Mouse (Mus musculus): ENCODE results near the gene Kctd12b. TPM values are rescaled to one million over a fixed set of nuclear protein-coding genes. Genes with fewer than 3 reads are reported as not detected.
"Not testable (repeated sequence)": the region's sequence is repeated elsewhere in the genome, so short reads cannot be mapped to it uniquely, and the experiment has no call there.

Gene Kctd12b
- polyA plus RNA-seq, 1 experiment from 2014 or later: 5.1 TPM

DNA sequence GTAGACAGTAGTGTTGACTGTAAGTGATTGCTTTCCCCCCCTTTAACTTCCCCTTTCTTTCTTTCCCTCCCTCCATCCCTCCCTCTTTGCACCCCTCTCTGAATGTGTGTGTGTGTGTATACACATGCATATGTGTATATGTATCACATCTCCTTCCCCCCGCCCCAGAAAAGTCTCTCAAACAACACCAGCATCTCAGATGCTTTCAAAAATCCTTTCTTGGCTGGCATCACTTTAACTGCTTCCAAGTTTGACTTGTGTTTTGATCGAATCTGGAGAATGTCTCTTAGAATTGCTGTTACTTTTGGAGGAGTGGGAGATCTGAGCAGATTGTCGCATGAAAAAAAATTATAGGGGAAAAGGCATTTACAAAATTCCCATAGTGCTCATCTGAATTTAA, 4.3 kb upstream of the Kctd12b start:
- DNase-seq (no peak), ATAC-seq (ENCODE audit: low FRiP score, low TSS enrichment) (no peak)
- H3K36me3 ChIP-seq (ENCODE audit: control insufficient read depth, insufficient read depth, low read length): no peaks in the 10 kb centered on the region
- no peaks in the 10 kb centered on the region for H3K27me3 ChIP-seq (ENCODE audit: control insufficient read depth, insufficient read depth, low read length)
- WGBS: 79% methylated on average over 3 of the region's 3 CpGs
- H3K4me2 ChIP-seq (ENCODE audit: low read length): no peak overlapping the region
- H3K9ac ChIP-seq (replicated peaks; ENCODE audit: low read length): no peak overlapping the region
- H3K27ac ChIP-seq (replicated peaks; ENCODE audit: low read depth, low read length): no peak overlapping the region
- H3K4me1 ChIP-seq (ENCODE audit: control insufficient read depth, insufficient read depth, low read length): no peaks in the 10 kb centered on the region
- H3K9me3 ChIP-seq (ENCODE audit: control insufficient read depth, low read length): no peaks in the 10 kb centered on the region
- no peak overlapping the region for H3K4me3 ChIP-seq (replicated peaks; ENCODE audit: low read depth, low read length)

DNA sequence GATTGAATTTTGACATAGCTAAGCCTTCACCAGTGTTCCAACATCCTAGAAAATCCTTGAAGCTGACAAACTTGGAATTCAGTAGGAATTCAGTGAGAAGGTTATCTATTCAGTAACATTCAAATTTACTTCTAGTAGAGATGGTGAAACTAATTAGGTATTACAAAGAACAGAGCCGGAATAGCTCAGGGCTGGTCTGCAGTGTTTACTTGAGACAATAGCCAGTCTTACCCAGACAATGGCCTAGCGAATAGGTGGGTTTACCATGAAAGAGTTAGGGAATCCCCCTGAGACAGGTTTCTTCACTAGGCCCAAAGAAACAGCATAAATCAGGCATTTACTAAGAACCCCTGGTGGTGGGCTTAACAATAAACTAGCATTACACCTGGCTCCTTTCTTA, 28.0 kb downstream of the Kctd12b start:
- H3K27ac ChIP-seq (replicated peaks; ENCODE audit: low read depth, low read length); H3K4me1 ChIP-seq (ENCODE audit: control insufficient read depth, insufficient read depth, low read length); H3K36me3 ChIP-seq (ENCODE audit: control insufficient read depth, insufficient read depth, low read length); H3K27me3 ChIP-seq (ENCODE audit: control insufficient read depth, insufficient read depth, low read length); DNase-seq; H3K4me2 ChIP-seq (ENCODE audit: low read length); H3K9me3 ChIP-seq (ENCODE audit: control insufficient read depth, low read length); ATAC-seq (ENCODE audit: low FRiP score, low TSS enrichment); H3K4me3 ChIP-seq (replicated peaks; ENCODE audit: low read depth, low read length); H3K9ac ChIP-seq (replicated peaks; ENCODE audit: low read length): not testable (repeated sequence)
- WGBS: 38% methylated on average over 2 of the region's 2 CpGs

DNA sequence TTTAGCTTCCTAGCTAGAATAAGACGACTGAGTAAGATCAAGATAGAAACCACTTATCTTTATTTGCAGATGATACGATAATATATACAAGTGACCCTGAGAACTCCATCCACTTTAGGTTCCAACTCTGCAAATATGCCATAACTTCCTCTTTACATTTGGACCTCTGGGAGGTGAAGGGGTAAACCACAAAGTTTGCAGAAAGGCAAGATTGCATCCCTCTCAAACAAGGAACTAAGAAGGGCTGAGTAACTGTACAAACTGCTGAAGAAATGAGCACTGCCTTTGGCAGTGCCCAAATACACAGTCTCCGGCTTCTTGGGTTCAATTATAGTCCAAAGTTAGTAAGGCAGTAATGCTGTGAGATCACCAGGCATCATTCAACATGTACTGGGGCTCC, 31.3 kb downstream of the Kctd12b start:
- Histone ChIP-seq H3K27me3 (ENCODE audit: control insufficient read depth, insufficient read depth, low read length) (no peaks in the 10 kb centered on the region), H3K4me1 (ENCODE audit: control insufficient read depth, insufficient read depth, low read length) (no peaks in the 10 kb centered on the region), H3K9ac (replicated peaks; ENCODE audit: low read length) (no peak overlapping the region), H3K36me3 (ENCODE audit: control insufficient read depth, insufficient read depth, low read length) (no peaks in the 10 kb centered on the region), H3K27ac (replicated peaks; ENCODE audit: low read depth, low read length) (no peak overlapping the region), H3K9me3 (ENCODE audit: control insufficient read depth, low read length) (no peaks in the 10 kb centered on the region), H3K4me2 (ENCODE audit: low read length) (no peak overlapping the region), H3K4me3 (replicated peaks; ENCODE audit: low read depth, low read length) (no peak overlapping the region)
- DNase-seq (no peak), ATAC-seq (ENCODE audit: low FRiP score, low TSS enrichment) (no peak)
- WGBS: 83% methylated on average over 3 of the region's 3 CpGs

DNA sequence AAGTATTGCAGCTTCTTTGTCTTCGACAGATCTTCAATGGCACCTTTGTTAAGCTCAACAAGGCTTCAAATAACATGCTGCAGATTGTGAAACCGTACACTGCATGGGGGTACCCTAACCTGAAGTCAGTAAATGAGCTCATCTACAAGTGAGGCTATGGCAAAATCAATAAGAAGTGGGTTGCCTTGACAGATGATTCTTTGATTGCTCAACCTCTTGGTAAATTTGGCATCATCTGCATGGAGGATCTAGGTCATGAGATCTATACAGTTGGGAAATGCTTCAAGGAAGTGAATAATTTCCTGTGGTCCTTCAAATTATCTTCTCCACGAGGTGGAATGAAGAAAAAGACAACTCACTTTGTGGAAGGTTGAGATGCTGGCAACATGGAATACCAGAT, 39.2 kb downstream of the Kctd12b start:
- DNase-seq (no peak), ATAC-seq (ENCODE audit: low FRiP score, low TSS enrichment) (no peak)
- WGBS: 76% methylated on average over 3 of the region's 3 CpGs
- no peaks in the 10 kb centered on the region for H3K27me3 ChIP-seq (ENCODE audit: control insufficient read depth, insufficient read depth, low read length)
- no peaks in the 10 kb centered on the region for H3K4me1 ChIP-seq (ENCODE audit: control insufficient read depth, insufficient read depth, low read length)
- no peaks in the 10 kb centered on the region for H3K36me3 ChIP-seq (ENCODE audit: control insufficient read depth, insufficient read depth, low read length)
- no peak overlapping the region for H3K4me3 ChIP-seq (replicated peaks; ENCODE audit: low read depth, low read length)
- no peak overlapping the region for H3K9ac ChIP-seq (replicated peaks; ENCODE audit: low read length)
- H3K4me2 ChIP-seq (ENCODE audit: low read length): no peak overlapping the region
- H3K9me3 ChIP-seq (ENCODE audit: control insufficient read depth, low read length): no peaks in the 10 kb centered on the region
- no peak overlapping the region for H3K27ac ChIP-seq (replicated peaks; ENCODE audit: low read depth, low read length)

DNA sequence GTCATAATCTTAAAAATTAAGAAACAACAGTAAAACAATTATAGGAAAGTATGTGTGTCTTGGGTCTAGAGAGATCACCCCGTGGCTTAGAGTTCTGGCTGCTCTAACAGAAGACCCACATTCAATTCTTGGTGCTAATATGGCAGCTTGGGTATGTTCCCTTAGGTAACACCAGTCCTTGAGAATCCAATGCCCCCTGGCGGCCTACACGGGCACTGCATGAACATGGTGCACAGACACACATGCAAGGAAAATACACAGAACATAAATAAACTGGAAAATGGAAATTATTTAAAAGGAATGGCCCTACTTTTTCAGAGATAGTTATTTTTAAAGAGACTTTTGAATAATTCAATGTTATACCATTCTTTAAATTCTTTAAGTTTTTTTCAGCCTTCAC, 55.6 kb downstream of the Kctd12b start:
- DNase-seq: peak; percentile 1
- H3K36me3 ChIP-seq (ENCODE audit: control insufficient read depth, insufficient read depth, low read length): no peaks in the 10 kb centered on the region

DNA sequence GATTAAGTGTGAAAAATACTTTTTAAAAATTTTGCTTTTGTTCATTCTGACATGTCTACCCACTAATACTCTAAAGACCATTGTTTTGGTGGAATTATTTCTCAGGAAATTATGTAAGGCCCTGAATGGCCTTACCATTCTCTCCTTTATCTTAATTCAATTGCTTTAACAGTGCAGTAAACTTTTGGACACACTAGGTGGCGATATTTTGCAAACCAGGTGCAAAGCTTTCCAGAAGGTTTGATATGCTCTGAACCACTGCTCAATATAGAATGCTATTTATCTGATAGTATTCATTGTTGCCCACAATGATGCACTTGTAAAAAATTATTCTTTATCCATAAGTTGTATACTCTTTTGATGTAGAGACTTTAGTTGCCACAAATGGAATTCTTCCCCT, 59.9 kb downstream of the Kctd12b start:
- no peaks in the 10 kb centered on the region for H3K36me3 ChIP-seq (ENCODE audit: control insufficient read depth, insufficient read depth, low read length)
- H3K9ac ChIP-seq (replicated peaks; ENCODE audit: low read length): no peak overlapping the region
- no peak overlapping the region for H3K27ac ChIP-seq (replicated peaks; ENCODE audit: low read depth, low read length)
- ATAC-seq (ENCODE audit: low FRiP score, low TSS enrichment) (no peak), DNase-seq (peak; percentile 63)
- H3K4me1 ChIP-seq (ENCODE audit: control insufficient read depth, insufficient read depth, low read length): no peaks in the 10 kb centered on the region
- H3K9me3 ChIP-seq (ENCODE audit: control insufficient read depth, low read length): no peaks in the 10 kb centered on the region
- H3K4me2 ChIP-seq (ENCODE audit: low read length): no peak overlapping the region
- WGBS: 8% methylated on average over 1 of the region's 1 CpGs
- H3K4me3 ChIP-seq (replicated peaks; ENCODE audit: low read depth, low read length): no peak overlapping the region
- H3K27me3 ChIP-seq (ENCODE audit: control insufficient read depth, insufficient read depth, low read length): no peaks in the 10 kb centered on the region

More for the DNA sequence above, 55.6 kb downstream of the Kctd12b start:
- H3K4me3 ChIP-seq (replicated peaks; ENCODE audit: low read depth, low read length): no peak overlapping the region
- ATAC-seq (ENCODE audit: low FRiP score, low TSS enrichment): no peak
- H3K9me3 ChIP-seq (ENCODE audit: control insufficient read depth, low read length): no peaks in the 10 kb centered on the region
- no peaks in the 10 kb centered on the region for H3K4me1 ChIP-seq (ENCODE audit: control insufficient read depth, insufficient read depth, low read length)
- H3K27ac ChIP-seq (replicated peaks; ENCODE audit: low read depth, low read length): no peak overlapping the region
- no peak overlapping the region for H3K4me2 ChIP-seq (ENCODE audit: low read length)
- no peaks in the 10 kb centered on the region for H3K27me3 ChIP-seq (ENCODE audit: control insufficient read depth, insufficient read depth, low read length)
- WGBS: 75% methylated on average over 3 of the region's 3 CpGs
- H3K9ac ChIP-seq (replicated peaks; ENCODE audit: low read length): no peak overlapping the region

Other genes starting within 250 kb of the Kctd12b start
- gene Ubqln2, start 198.2 kb downstream of the Kctd12b start, polyA plus RNA-seq (2014; fragmentation: Nextera tagmentation; extraction: Ambion mirVana): 68.8 and 79.3 TPM in 2 replicates
- not detected in 2 replicates for gene Cypt3, start 137.8 kb downstream of the Kctd12b start, polyA plus RNA-seq (2014; fragmentation: Nextera tagmentation; extraction: Ambion mirVana)
- gene Nbdy, start 27.2 kb upstream of the Kctd12b start, polyA plus RNA-seq (2014; fragmentation: Nextera tagmentation; extraction: Ambion mirVana): 145 and 169 TPM in 2 replicates
- 29.5 and 30.8 TPM in 2 replicates for gene Spin2c, start 135.8 kb upstream of the Kctd12b start, polyA plus RNA-seq (2014; fragmentation: Nextera tagmentation; extraction: Ambion mirVana)

Data from midbrain, embryonic 14.5 days (tissue).